Mouse (Mus musculus) ovary, postnatal 10 days (tissue): ENCODE measurements around the gene Ice1.

Experiments
- DNase-seq: peaks from one replicate; pipeline ENCODE4 v3.0.0; 2022; ENCODE audit warnings: low spot score

Ice1 gene

GRCm38 (mm10) chr13:70637282-70637661, at the start of gene Ice1:
Ice1 (minus strand) TSS chr13:70637634.
- no peak for DNase-seq

- no peak for DNase-seq
These were observed 48.4 kb upstream of the Ice1 start for GRCm38 (mm10) chr13:70685825-70686224.

DNA sequence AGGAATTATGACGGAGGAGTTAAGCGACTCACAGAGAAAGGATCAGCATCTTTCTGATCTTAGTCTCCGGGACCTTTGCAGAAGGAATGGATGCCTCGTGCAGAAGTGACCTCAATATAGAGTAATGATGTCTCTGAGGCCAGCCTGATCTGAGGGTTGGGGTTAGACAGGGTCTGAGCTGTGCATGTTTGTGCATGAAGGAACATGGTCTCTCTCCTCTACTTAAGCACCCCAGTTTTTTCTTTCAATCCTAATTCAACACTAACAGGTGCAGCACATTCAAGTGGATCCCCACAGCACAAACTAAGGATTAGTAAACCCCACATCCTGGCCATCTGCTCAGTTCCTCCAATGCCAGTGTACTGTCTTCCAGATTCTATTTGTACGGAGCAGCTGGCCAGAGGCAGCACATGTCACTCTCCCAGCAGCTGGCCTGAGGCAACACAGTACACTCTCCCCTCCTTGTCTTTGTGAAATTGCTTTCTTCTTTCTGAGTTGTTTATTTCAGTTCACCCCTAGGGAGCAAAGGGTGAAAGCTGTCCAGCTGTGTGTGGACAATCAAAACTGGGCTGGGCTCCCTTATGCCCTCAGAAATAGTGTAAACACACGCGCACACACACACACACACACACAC, 47.7 kb upstream of the Ice1 start:
- no peak for DNase-seq

- no peak for DNase-seq
These were observed 44.2 kb upstream of the Ice1 start for GRCm38 (mm10) chr13:70681411-70682183.

DNA sequence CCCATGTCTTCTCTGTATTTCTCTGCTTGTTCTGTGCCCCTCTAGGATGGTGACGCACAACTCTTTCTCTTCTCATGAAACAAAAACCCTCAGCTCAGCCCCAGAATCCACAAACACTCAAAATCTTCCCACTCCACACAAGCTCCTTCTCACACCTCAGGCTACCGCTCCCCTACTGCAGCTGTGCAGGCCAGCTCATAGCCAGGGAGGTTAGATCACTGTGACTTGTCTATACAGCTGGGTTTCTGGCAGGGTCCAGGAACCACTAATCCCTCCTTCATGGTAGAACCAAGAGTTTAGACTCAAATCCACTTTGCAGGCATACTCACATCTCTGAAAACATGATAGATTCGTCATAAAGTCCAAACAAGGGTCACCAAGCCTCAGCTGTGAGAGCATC, 42.9 kb upstream of the Ice1 start:
- no peak for DNase-seq

- DNase-seq = no peak
These were observed 40.3 kb upstream of the Ice1 start for GRCm38 (mm10) chr13:70677689-70678088.

DNA sequence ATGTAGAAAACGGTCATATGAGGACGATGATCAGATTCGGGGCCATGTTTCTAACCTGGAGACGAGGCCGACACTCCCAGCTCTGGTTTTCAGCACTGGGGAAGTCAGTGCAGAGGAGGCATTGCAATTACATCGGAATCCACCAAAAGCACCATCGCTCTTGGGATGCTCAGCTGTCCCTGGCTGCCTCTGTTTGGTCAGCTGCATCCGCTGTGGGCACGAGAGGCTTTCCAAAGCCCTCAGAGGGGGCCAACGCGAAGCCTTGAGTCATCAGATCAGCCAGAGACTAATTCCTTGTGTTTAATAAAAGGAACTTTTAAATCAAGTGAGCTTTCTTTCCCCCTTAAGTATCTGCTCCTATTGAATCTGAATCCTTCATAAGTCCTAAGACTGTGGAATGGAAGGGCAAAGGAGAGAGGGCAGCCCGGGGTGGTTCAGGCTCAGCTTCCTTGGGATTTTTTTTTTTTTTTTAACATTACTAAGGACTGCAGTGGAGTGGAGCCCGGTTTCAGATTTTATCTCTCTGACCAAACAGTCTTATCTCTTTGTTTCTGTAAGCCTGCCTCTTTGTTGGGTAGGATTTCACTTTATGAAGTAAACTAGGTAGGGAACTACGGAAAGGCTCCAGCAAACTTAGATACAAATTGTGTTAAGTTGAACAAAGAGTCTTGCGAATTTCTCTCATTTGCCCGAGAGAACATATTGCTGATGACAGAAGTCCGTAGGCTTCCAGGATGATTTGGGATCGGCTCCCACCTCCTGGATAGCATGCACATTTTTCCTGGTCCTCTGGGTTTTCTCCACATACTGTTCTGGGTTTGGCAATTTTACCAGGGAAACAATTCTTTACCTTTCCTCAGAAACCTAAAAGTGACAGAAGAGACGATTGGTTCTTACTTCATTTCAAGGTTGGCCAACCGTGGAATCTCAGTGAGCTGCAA, 39.1 kb upstream of the Ice1 start:
- no peak for DNase-seq

DNA sequence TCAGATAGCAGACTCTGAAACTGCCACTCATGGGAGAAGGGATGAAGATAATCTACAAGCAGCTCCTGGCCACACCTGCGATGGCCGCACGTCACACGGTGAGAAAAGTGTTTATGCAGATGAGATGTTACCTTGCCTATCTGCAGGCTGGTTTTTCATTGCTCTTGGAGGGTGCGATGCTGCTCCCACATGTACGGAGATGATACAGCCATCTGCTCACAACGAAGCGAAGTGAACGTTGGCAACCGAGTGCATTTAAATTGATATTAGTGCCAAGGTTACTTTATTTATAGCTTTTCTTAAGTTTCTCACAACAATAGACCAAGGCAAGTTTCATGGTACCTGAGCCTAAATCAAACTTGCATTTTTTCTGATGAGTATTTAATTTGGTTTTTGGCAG, 37.6 kb upstream of the Ice1 start:
- DNase-seq = no peak

DNA sequence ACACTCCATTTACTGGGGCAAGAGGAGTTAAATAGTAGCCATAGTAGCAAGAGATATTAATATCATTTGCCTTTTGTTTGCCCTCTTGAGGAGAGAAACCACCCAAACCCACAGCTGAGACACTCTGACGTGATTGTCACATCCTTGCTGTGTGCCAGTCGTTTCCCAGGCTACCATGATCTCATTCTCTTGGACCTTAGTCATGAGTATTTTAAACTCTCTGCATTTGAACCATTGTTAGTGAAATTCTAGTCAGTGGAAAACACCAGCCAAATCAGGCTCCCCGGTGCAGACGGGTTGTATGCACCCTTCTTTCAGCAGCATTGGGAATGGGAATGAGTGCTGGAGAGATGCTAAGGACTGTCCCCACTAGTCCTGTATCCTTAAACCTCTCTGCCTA, 32.6 kb upstream of the Ice1 start:
- DNase-seq = no peak

- no peak for DNase-seq
These were observed 22.3 kb upstream of the Ice1 start for GRCm38 (mm10) chr13:70659715-70660114.

GRCm38 (mm10) chr13:70656741-70657140, 19.3 kb upstream of the Ice1 start:
- no peak for DNase-seq

DNA sequence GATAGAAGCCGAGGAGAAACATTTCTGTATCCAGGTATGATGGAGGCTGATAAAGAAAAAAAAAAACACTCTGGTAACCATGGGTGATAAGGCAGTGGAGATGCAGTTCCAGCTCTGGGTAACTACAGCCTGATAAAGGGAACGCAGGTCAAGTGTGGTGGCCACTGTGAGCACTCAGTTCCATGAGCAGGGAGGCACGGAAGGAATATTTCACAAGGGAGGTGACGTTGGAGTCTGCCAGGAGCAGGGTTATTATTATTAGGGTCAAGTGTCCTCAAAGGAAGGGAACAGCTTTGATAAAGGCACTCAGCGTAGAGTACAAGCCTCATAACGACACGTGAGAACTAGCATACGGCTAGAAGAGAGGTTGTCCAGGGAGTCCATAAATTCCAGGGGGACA, 18.9 kb upstream of the Ice1 start:
- no peak for DNase-seq

DNA sequence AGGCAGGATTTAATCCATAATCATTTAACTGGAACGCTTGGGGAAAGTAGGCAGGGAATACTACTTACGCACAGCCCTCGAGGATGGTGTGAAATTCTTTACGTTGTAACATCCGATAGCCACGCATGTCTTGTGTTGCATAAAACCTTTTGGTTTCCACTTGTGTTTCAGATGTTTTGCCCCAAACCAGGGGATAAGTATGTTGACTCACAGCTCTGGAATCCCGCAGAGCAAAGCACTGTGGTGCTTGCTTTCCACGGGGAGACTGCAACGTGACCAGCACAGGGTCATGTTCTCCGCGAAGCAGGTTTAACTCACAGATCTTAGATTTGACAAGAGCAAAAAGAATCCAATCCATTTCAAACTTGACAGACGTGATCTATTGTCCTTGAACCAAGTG, 18.1 kb upstream of the Ice1 start:
- DNase-seq = no peak

- DNase-seq = no peak
These were observed 16.8 kb upstream of the Ice1 start for GRCm38 (mm10) chr13:70654091-70654770.

GRCm38 (mm10) chr13:70653457-70653856, 16.0 kb upstream of the Ice1 start:
- DNase-seq = no peak

DNA sequence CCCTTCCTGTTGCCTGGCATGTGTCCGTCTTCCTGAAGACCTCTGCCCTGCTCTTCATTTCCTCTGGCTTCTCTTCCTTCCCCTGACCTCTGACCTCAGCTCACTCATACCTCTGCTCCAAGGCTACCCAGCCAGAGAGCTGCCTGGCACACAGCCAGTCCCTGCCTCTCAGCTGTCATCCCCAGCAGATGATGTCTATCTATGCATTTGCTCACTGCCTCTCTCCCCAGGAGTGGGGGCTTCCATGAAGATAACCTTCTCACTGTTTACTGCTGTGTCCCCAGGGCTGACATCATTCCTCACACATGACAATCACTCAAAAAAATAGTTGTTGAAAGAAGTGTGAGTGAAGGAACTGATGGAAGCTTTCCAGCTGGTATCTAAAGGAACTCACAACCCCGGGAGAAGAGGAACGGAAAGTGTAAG, 12.6 kb upstream of the Ice1 start:
- DNase-seq = no peak

- DNase-seq = no peak
These were observed 8.6 kb upstream of the Ice1 start for GRCm38 (mm10) chr13:70645968-70646505.

GRCm38 (mm10) chr13:70644083-70644462, 6.6 kb upstream of the Ice1 start:
- DNase-seq = no peak

DNA sequence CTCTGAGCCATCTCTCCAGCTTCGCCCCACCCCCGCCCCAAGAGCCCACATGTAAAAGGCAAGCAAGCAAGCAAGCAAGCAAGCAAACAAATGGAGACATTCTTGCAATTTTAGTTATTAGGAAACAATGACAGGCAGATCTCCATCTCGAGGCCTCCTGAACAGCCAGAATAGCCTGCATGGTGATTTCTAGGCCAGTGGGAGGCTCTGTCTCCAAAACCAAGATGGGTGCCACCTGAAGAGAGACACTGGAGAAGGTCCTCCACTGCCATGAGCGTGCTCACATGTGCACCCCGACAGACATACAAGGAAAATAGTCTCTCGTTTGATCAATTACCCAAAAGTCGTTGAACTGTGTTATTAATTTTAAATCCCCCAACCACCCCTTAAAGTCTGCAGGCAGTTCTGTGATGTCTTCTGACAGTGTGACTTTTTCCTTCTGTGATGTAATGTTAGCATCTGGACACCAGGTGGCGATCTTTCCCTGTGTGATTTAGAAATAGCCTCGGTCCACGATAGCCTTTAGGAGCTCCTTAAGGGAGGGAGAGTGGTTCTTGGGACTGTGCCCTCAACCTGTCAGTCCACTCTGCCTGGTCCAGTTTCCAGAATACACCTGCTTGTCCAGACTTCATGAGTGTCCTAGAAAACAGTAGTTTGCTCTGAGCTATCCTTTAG, 6.1 kb upstream of the Ice1 start:
- peak; percentile 31 for DNase-seq

DNA sequence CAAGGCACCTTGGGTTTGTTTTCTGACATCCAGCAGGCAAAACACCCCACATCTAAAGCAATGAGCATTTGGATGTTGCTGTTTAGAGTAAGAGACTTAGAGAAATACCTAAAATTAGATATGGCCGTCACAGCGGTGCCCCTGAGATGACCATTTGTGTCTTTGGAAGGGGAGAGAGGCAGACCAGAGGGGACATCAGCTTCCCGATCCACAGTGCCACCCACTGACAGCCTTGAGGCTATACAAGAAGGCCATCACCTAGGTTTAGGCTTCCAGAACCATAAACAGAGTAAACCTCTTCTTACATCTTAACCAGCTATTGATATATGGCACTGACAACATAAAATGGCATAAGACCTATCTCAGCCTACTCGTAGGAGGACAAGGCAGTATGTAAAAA, 4.5 kb upstream of the Ice1 start:
- no peak for DNase-seq

DNA sequence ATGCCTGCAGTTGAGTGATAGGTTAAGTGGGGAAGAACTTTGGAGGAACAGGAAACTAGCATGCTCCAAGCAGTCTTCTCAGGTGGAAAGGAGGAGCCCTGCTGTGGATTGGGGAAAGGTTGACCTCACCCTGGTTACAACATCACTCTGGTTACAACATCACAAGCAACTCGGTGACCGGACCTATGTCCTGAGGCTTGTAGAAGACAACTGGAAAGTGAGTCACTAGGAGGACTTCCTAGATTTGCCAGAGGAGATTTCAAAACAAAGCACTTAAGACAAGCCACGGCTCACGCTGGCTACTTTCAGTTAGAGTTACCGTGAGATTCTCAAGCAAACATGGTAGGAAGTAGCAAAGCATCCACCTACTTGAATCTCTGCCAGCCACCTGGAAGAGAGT, 3.9 kb upstream of the Ice1 start:
- DNase-seq = no peak
